Mouse (Mus musculus) cerebellum, postnatal 25 days (tissue): ENCODE measurements around the gene Kcnb1.

ENCODE experiments used
- DNase-seq, 2 experiments: peaks; one replicate each; pipeline ENCODE4 v3.0.0; 2021; ENCODE audit warnings: mixed read lengths in 2 of 2

Gene Kcnb1

GRCm38 (mm10) chr2:167077199-167077962, 112.6 kb downstream of the Kcnb1 start:
- no peak for DNase-seq

- no peak for DNase-seq
These were observed 113.2 kb downstream of the Kcnb1 start for GRCm38 (mm10) chr2:167076759-167077158.

- no peak for DNase-seq
These were observed 113.6 kb downstream of the Kcnb1 start for GRCm38 (mm10) chr2:167076352-167076751.

GRCm38 (mm10) chr2:167074587-167074986, 115.4 kb downstream of the Kcnb1 start:
- no peak for DNase-seq

- peak; percentile 91 to 95 for DNase-seq
These were observed 118.0 kb downstream of the Kcnb1 start for GRCm38 (mm10) chr2:167071641-167072601.

- no peak for DNase-seq
These were observed 118.7 kb downstream of the Kcnb1 start for GRCm38 (mm10) chr2:167071266-167071640.

- peak; percentile 70 to 81 for DNase-seq
These were observed 119.6 kb downstream of the Kcnb1 start for GRCm38 (mm10) chr2:167070341-167070740.

GRCm38 (mm10) chr2:167067575-167067974, 122.4 kb downstream of the Kcnb1 start:
- DNase-seq = no peak

- no peak for DNase-seq
These were observed 123.1 kb downstream of the Kcnb1 start for GRCm38 (mm10) chr2:167066528-167067516.

- no peak for DNase-seq
These were observed 123.9 kb downstream of the Kcnb1 start for GRCm38 (mm10) chr2:167066031-167066430.

GRCm38 (mm10) chr2:167064601-167065295, 125.2 kb downstream of the Kcnb1 start:
- no peak for DNase-seq

GRCm38 (mm10) chr2:167063906-167064496, 126.0 kb downstream of the Kcnb1 start:
- no peak for DNase-seq

- DNase-seq = peak; percentile 98
These were observed 126.7 kb downstream of the Kcnb1 start, which contains the start of gene Znfx1 for GRCm38 (mm10) chr2:167062965-167063880. TSS of gene Znfx1 (minus strand) at chr2:167063015.

- DNase-seq = peak in 1 of 2 experiments; percentile 92
These were observed 127.5 kb downstream of the Kcnb1 start for GRCm38 (mm10) chr2:167062497-167062911.

- peak in 1 of 2 experiments; percentile 26 for DNase-seq
These were observed 128.4 kb downstream of the Kcnb1 start for GRCm38 (mm10) chr2:167061381-167062034.

GRCm38 (mm10) chr2:167060761-167061160, 129.2 kb downstream of the Kcnb1 start:
- no peak for DNase-seq

- peak; percentile 50 to 57 for DNase-seq
These were observed 129.6 kb downstream of the Kcnb1 start for GRCm38 (mm10) chr2:167060360-167060759.

- DNase-seq = no peak
These were observed 130.0 kb downstream of the Kcnb1 start for GRCm38 (mm10) chr2:167059960-167060359.

- no peak for DNase-seq
These were observed 130.4 kb downstream of the Kcnb1 start for GRCm38 (mm10) chr2:167059536-167059935.
